Mouse (Mus musculus): Measurements from ENCODE around the gene Dgki. TPM values are rescaled to one million over a fixed set of nuclear protein-coding genes. Genes with fewer than 3 reads are reported as not detected.

Gene Dgki
- total RNA-seq (2023), result under 1 TPM in 1 of 2 experiments, not detected in 1; 0.24 TPM

DNA sequence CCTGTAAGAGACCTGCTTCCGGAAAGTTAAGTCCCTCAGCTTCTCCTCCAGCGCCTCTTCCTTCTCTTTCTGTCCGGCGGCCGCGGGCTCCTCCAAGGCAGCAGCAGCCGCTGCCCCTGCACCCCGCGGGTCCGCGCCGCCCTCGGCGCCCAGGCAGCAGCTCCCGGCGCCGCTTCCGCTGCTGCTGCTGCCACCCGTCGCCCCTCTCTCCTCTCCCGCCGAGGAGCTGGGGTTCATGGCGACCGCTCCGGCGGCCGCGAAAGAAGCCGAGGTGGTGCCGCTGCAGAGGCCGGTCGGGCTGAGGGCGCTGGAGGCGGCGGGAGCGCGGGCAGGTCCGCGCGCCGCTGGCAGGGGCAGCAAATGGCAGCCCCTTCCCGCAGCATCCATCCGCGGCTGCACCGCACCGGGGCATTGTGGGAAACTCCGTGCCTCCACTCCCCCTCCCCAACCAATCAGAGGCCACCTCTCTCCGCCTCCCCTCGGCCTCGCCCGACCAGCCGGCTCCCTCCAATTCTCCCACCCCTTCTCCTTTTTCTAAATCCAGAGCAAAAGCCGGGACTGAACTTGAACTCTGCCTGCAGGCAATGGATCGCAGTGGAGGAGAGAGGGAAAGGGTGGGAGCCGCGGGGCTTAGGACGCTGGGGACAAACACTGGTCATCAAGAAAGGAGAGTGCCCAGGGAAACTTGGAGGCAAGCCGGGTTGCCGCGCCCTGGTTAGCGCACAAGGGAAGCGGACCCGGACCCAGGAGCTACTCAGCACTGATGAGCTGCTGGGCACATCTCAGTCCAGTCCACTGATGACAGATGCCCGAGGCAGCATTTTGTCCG is at the start of gene Dgki:
Gene Dgki, minus strand, starts transcription at position 623 of the 829 bp plus-strand sequence.

DNA sequence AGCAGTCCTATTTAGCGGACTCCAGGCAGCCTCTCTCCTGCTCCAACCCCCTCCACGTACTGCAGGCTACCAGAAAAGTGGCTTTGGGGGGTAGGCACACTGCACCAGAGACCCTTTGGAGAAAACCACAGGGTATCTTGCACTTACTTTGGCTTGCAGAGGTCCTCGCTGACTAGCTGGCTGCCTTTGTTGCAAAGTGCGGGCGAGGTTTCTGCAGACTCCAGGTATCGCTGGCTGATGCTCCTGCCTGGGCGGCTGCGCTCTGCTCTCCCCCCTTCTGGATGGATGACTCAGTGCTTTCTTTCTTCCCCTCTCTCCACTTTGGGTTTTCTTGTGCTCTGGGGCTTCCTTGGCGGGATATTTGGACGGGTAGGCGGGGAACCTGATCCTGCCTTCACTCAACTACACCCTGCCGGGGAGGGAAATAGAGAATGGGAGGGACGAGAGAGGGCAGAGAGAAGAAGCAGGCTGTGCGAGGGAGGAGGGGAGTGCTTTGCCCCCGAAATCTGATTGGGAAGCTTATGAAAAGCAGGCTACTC is 490.2 kb downstream of the Dgki start, which contains the start of gene Ptn:
Gene Ptn, minus strand, starts transcription at position 474 of the 539 bp plus-strand sequence.

Other genes with a start within 250 kb of the Dgki start
- gene Creb3l2, start 142.0 kb upstream of the Dgki start, total RNA-seq (2023), result 1 to 10 TPM; 8.7 to 9.8 TPM
- gene Akr1d1, start 230.0 kb upstream of the Dgki start, total RNA-seq (2023), result not detected